Mouse (Mus musculus) thymus, postnatal 25 days (tissue): ENCODE data around the gene Cbx2.

Source experiments
- DNase-seq: peaks from one replicate; pipeline ENCODE4 v3.0.0; 2022

Gene Cbx2

DNA sequence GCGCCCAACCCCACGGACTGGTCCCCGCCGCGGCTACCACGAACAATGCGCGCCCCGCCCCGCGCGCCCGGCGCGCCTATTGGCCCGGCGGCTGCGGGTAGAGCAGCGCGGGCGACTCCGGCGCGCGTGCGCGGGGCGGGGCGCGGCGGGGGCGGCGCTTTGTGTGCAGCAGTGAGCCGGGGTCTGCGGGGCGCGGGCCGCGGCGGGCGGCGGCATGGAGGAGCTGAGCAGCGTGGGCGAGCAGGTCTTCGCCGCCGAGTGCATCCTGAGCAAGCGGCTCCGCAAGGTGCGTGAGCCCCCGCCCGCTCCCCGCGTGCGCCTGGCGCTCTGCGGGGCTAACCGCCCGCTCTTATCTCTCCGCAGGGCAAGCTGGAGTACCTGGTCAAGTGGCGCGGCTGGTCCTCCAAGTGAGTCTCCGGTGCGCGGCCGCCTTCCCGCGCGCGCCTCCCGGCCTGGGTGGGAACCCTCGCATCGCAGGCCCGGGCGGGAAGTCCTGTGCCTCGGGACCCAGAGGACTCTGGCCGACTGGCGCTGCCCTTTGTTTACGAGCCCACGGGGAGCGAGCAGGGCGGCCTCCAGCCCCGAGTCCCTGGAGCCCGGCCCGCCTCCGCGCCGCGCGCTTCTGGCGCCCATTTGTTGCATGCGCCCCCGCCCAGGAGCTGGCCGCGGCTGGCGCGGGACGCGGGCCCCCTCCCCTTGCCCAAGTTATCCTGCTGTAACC lies at the start of gene Cbx2:
Cbx2 (plus strand) TSS at position 68 of the 721 bp plus-strand sequence.
- peak; percentile 92 for DNase-seq

- no peak for DNase-seq
Measured at GRCm38 (mm10) chr11:118974340-118974739, 48.4 kb upstream of the Cbx2 start.

GRCm38 (mm10) chr11:118975427-118975826 lies 47.3 kb upstream of the Cbx2 start:
- DNase-seq: peak; percentile 49

- peak; percentile 33 for DNase-seq
Measured at GRCm38 (mm10) chr11:118975917-118976316, 46.8 kb upstream of the Cbx2 start.

DNA sequence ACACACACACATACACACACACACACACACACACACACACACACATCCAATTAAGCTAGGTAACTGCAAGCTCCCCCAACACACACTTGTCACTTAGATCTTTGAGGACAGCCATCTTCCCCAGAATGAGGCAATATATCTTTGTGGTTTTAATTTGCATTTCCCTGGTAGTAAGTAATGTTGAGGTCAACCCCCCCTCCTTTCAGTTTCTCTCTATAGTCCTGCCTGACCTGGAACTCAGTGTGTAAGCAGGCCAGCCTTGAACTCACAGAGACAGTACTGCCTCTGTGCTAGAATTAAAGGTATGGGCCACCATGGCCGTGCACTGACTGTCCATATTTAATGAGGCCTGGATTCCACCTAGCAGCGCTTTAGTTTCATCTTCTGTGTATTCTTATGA lies 42.4 kb upstream of the Cbx2 start:
- no peak for DNase-seq

- no peak for DNase-seq
Measured at GRCm38 (mm10) chr11:118981012-118981776, 41.6 kb upstream of the Cbx2 start.

GRCm38 (mm10) chr11:118982593-118983113 lies 40.1 kb upstream of the Cbx2 start:
- DNase-seq: no peak

- no peak for DNase-seq
Measured at GRCm38 (mm10) chr11:118985571-118985970, 37.2 kb upstream of the Cbx2 start.

DNA sequence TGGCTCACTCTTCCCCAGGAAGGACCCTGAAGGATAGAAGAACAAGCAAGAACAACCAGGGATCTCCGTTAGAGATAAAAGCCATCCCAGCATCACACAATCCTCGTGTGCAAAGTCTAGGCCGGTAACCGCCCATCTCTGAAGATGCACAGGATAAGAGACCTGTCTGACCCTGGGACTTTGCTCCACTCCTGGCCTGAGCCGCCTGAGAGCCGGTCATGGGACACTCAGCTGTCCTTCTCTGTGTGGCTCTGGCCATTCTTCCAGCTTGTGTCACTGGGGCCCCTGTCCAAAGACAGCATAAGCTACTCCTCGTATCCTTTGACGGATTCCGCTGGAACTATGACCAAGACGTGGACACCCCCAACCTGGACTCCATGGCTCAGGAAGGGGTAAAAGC lies 34.8 kb upstream of the Cbx2 start, which contains the start of gene Enpp7:
Enpp7 (plus strand) TSS at position 190 of the 400 bp plus-strand sequence.
- no peak for DNase-seq

DNA sequence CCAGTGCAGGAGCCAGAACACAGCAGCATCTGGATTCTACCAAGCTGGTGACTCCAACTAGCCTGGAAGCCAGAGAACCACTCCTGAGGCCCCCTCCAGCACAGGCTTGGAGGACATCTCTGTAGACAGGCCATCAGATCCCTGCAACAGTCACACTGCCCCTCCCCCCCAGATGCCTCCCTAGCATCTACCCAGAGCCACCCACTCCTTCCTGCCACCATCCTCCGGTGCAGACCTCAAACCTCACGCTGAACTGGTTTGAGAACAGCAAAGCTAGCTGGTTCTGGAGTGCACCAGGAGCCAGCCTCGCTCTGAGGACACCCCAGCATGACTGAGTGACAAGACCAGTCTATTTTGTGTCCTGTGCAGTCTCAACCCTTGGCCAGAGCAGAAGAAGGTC lies 30.0 kb upstream of the Cbx2 start:
- peak; percentile 84 for DNase-seq

- DNase-seq: no peak
Measured at GRCm38 (mm10) chr11:118995448-118995847, 27.3 kb upstream of the Cbx2 start.

DNA sequence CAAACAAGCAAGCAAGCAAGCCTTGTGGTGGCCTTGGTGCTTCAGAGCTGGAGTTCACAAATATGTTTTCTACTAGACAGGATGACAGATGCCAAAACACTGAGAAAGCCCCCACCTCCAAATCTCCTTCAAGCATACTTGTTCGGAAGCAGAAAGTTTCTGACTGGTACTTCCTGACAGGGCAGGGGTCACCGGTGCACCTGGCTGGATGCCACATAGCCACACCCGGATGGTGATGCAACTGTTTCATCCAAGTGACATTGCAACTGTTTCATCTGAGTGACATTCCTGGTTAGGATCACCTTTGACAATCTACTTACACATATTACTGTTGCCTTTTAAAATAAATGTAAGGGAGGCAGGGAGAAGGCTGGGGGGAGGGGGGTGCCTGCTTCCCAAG lies 25.6 kb upstream of the Cbx2 start:
- DNase-seq: no peak

DNA sequence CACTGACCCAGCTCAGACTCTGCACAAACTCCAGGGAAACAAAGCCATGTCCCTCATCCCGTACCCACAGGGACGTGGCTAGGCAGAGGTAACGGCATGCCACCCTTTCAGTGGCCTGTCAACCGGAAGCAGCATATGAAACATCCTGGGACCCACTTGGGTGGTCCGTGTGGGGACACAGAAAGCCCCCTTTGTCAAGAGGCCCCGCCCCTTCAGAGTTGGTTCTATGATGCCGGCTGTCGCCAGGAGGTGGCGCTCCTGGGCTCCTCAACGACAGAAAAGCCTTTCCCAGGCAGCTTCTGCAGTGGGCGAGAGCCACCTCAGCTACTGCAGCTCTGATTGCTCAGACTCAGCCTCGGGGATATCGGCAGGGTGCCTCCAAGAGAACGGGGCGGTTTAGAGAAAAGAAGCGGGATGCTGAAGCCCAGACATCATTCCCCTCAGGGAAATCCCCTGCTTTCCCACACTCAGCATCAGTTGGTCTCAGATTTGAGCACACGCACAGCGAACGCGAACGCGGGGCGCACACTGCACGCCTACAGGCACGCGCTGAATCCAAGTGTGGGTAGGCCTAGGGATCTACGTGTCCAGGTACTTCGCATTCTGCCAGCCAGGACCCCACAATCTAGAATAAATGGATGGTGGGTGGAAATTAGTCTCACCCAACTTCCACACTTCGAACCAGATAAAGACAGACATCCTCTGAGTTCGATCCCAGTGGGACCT lies 24.1 kb upstream of the Cbx2 start:
- DNase-seq: peak; percentile 86

DNA sequence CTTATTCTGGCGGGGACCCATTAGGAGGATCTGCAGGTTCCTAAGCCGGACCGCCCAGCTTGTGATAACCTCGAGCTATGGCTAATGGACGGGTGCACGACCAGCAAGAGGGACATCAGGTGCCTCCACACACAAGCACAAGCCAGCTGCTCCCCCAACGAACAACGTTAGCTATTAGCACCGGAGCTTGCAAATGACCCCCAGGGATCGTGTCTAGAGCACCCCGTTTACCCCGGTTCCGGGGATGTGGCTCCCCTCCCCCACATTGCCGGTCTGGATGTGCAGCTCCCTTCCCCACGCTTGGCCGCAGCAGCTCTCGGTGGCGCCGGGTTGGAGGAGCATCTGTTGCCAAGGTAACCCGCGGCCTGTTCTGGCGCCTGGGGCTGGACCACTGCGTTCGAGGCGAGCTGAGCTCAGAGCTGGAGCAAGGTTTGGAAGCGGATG lies 23.4 kb upstream of the Cbx2 start:
- no peak for DNase-seq

GRCm38 (mm10) chr11:119000877-119001276 lies 21.9 kb upstream of the Cbx2 start:
- no peak for DNase-seq

- DNase-seq: no peak
Measured at GRCm38 (mm10) chr11:119001493-119002128, 21.2 kb upstream of the Cbx2 start.

- no peak for DNase-seq
Measured at GRCm38 (mm10) chr11:119005547-119006275, 17.1 kb upstream of the Cbx2 start.

DNA sequence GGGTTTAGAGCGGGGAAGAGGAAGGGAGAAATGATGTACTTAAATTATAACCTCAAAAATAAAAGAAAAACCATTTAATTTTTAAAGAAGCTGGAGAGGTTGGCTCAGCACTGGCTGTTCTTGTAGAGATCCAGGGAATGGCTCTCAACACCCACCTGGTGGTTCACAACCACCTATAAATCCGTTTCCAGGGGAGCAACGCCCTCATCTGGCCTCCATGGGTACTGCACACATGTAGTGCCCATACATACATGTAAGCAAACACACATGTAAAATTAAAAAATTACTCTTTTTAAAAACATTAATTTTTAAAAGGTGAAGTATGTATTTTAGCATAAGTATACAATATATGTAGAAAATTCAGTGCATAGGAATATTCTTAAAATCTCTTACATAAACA lies 16.3 kb upstream of the Cbx2 start:
- no peak for DNase-seq

GRCm38 (mm10) chr11:119007461-119008456 lies 15.0 kb upstream of the Cbx2 start:
- peak; percentile 52 for DNase-seq

DNA sequence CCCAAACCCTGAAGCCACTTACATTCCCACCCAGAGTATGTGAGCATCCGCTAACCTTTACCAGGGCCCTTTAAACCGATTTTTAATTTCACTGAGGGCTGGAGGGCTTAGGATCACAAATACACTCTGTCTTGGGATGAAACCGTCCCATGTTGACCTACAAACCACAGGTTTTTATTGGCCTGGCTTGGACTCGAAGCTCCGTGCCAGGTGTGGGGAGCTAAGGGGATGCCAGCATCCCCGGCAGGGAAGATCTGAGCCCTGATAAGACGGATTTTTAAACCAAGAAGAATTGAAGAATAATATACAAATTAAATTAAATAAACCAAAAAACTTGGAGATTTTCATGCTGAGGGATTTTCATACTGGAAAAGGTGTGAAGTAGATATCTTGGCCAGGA lies 8.3 kb upstream of the Cbx2 start:
- DNase-seq: no peak

DNA sequence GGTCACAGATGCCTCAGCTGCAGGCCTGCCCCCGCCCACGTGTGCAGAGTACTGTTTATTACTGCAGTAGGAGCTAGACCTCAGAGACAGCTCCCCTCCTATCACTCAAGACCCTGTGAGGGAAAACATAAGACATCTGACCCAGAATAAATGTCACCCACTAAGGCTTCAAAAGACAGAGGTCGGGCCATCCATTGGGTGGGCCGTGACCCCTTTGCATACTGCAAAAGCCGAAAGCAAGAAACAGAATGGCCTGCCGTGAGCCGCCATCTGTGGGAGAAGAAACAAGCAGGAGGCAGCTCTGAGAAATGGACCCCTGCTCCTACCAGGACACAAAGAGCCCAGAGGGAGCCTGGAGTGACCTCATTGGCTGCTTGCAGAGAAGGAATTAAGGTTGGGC lies 5.3 kb upstream of the Cbx2 start:
- no peak for DNase-seq
